Mouse (Mus musculus): ENCODE data around the gene Wwtr1.

DNA sequence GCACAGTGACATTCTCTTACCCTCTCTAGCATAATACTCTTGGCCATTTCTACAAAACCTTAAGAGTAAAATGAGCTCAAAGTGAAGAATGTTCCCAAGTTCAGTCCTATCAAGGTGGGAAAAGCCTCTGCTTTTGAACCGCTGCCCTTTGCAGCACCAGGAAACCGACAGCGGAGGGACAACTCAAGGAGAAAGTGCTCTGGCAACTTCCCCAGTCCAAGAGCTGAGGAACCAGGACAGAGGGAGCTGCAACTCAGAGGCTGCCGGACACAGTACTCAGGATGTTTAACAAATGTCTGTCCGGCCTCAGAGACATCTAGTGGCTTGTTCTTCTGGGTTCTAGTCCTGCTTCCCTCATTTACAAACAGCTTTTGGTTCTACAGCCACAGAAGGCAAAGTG is 93.7 kb downstream of the Wwtr1 start:
- TF ChIP-seq POLR2A (IDR thresholded peaks at IDR 0.05; ENCODE audit: borderline replicate concordance, control insufficient read depth, low read depth, low read length) (no peak), CTCF (IDR thresholded peaks at IDR 0.05; ENCODE audit: control insufficient read depth, insufficient read depth, low read length) (no peak)
